Mouse (Mus musculus): ENCODE measurements around the gene Taf13. TPM values are rescaled to one million over a fixed set of nuclear protein-coding genes. Genes with fewer than 3 reads are reported as not detected.
A peak's percentile ranks its signal among the peaks of the same experiment; 100 is the strongest.

Taf13 gene
- 46.7 and 52.4 TPM in 2 replicates for polyA plus RNA-seq (2015; fragmentation: Nextera tagmentation; extraction: Ambion mirVana)

DNA sequence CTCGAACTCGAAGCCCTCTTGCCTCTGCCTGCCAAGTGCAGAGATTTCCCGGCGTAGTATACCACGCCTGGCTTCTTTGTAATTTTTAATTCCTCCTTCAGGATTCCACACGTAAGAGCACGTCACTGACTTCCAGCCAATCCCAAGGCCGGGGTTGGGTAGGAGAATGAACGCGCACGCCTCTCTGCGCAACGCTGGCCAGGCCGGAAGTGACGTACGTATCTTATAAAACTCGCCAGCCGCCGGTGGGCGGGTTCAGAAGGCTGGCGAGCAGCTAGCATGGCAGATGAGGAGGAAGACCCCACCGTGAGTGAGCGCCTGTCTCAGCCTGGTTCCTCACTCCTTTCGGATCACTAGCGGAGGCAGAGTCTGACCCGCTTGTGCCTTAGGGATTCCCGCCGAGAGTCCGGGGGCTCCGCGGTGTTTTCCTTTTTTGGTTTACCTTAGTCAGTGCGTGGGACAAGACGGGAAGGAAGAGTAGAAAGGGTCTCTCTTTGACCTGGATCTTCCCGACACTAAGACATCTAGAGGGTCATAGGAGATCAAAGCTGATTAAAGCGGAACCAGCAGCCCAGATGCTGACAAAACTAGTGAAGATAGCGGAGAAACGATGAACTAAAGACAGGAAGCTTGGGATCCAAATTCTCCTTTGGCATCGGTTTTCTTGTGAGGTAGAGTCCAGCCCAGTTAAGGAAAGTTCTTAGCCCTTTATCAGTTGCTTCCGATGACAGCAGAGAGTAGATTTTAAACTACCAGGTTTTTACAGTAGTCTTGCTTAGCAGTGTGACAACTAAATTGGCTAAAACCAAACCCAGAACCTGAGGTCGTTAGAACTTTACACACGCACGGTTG is at the start of gene Taf13:
TSS of gene Taf13 (plus strand) at position 256 of the 852 bp plus-strand sequence.
- Histone ChIP-seq H3K27ac (ENCODE audit: low read depth, low read length) (peak within 1 kb of the TSS; percentile 85), H3K9me3 (ENCODE audit: control insufficient read depth, low read length) (no peaks in the 10 kb centered on the region), H3K4me3 (ENCODE audit: low read length) (peak within 1 kb of the TSS; percentile 74), H3K4me1 (ENCODE audit: control insufficient read depth, insufficient read depth, low read depth, low read length) (peaks cover 13% of the 10 kb centered on the region), H3K36me3 (ENCODE audit: control insufficient read depth, insufficient read depth, low read length) (no peaks in the 10 kb centered on the region), H3K9ac (ENCODE audit: low read depth, low read length) (peak within 1 kb of the TSS; percentile 80), H3K27me3 (replicated peaks; ENCODE audit: control insufficient read depth, insufficient read depth, low read length) (no peaks in the 10 kb centered on the region), H3K4me2 (ENCODE audit: low read length) (peak within 1 kb of the TSS; percentile 89)
- 2% methylated on average over 42 of the region's 42 CpGs for WGBS
- ATAC-seq: peak; percentile 98

DNA sequence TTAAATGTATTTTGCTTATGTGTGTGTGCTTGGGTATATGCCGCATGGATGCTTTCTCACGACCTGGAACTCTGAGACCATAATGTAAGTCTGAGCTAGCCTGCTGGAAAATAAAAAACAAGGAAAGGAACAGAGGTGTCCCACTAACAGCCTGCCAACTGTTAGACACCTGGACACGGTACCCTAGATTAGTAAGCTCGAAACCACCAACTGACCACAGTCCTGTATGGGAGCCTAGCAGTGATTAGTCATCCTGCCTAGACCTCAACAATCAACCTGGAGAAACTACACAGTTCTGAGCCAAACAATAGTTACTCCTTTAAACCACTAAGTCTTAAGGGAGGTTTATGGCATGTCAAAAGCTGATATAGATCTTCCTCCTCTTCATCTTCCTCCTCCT is 48.1 kb upstream of the Taf13 start:
- no peak for ATAC-seq
- 96% methylated on average over 4 of the region's 4 CpGs for WGBS

DNA sequence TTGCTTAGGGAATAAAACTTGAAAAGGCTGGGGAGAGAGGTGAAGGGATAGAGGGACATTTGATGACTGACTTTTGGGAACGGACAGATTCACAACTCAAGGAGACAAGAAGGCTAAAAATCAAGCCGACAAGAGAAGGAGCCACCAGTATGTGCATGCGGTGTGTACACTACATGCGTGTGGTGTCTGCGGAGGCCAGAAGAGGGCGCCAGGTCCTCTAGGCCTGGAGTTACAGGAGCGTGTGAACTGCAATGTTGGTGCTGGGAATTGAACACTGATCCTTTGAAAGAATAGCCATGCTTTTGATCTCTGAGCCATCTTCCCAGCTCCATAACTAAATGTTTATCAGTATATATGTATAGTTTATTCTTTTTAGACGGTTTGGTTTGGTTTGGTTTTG is 43.0 kb upstream of the Taf13 start:
- WGBS: 98% methylated on average over 8 of the region's 8 CpGs
- Histone ChIP-seq H3K9me3 (ENCODE audit: control insufficient read depth, low read length) (no peaks in the 10 kb centered on the region), H3K4me2 (ENCODE audit: low read length) (no peak overlapping the region), H3K27me3 (replicated peaks; ENCODE audit: control insufficient read depth, insufficient read depth, low read length) (no peaks in the 10 kb centered on the region), H3K27ac (ENCODE audit: low read depth, low read length) (no peak overlapping the region), H3K4me3 (ENCODE audit: low read length) (no peak overlapping the region), H3K36me3 (ENCODE audit: control insufficient read depth, insufficient read depth, low read length) (no peaks in the 10 kb centered on the region), H3K4me1 (ENCODE audit: control insufficient read depth, insufficient read depth, low read depth, low read length) (no peaks in the 10 kb centered on the region), H3K9ac (ENCODE audit: low read depth, low read length) (no peak overlapping the region)
- no peak for ATAC-seq

More for the DNA sequence above, 48.1 kb upstream of the Taf13 start:
- Histone ChIP-seq H3K27me3 (replicated peaks; ENCODE audit: control insufficient read depth, insufficient read depth, low read length) (no peaks in the 10 kb centered on the region), H3K4me1 (ENCODE audit: control insufficient read depth, insufficient read depth, low read depth, low read length) (no peaks in the 10 kb centered on the region), H3K4me2 (ENCODE audit: low read length) (no peak overlapping the region), H3K27ac (ENCODE audit: low read depth, low read length) (no peak overlapping the region), H3K9ac (ENCODE audit: low read depth, low read length) (no peak overlapping the region), H3K9me3 (ENCODE audit: control insufficient read depth, low read length) (no peaks in the 10 kb centered on the region), H3K36me3 (ENCODE audit: control insufficient read depth, insufficient read depth, low read length) (no peaks in the 10 kb centered on the region), H3K4me3 (ENCODE audit: low read length) (no peak overlapping the region)

DNA sequence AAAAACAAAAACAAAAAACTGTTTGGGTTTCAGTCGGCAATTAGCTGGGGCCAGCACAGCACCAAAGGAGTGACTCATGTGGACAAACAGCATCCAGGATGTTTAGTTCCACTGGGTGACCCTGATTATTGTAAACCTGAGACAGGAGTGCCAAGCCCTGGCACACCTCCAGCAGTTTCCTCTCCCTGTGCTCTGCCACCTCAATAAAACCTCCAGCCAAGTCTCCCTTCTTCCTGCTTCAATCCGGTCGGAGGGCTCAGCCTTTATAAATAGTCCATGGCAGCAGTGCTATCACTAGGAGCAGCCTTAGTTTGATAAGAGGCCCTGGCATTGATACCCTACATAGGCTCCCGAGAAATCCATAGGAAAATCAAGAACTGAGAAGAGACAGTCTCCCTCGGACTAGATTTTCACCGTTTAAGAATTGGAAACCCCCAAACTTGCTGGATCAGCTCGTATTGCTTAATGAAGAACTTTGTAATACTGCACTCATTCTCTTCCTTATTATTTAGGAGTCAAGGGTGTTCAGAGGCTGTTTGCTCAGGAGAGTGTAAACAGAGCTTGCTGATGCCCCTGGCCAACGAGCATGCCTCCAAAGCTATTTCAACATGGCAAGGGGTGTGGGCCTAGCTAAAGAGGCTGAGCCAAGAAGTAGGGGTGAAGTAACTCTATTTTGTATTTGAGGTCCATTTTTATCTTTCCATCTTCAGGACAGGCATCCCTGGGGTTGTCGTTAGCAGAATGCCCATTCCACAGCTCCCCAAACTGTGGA is 38.2 kb upstream of the Taf13 start:
- H3K27me3 ChIP-seq (replicated peaks; ENCODE audit: control insufficient read depth, insufficient read depth, low read length): peaks cover 2% of the 10 kb centered on the region; the same call in 1 of the 2 replicates
- no peak overlapping the region for H3K9ac ChIP-seq (ENCODE audit: low read depth, low read length)
- H3K36me3 ChIP-seq (ENCODE audit: control insufficient read depth, insufficient read depth, low read length): no peaks in the 10 kb centered on the region
- H3K4me3 ChIP-seq (ENCODE audit: low read length): no peak overlapping the region
- H3K4me1 ChIP-seq (ENCODE audit: control insufficient read depth, insufficient read depth, low read depth, low read length): peaks cover 8% of the 10 kb centered on the region; the same call in 1 of the 2 replicates
- no peak overlapping the region for H3K4me2 ChIP-seq (ENCODE audit: low read length)
- no peak overlapping the region for H3K27ac ChIP-seq (ENCODE audit: low read depth, low read length)
- no peak for ATAC-seq
- H3K9me3 ChIP-seq (ENCODE audit: control insufficient read depth, low read length): no peaks in the 10 kb centered on the region
- 72% methylated on average over 9 of the region's 9 CpGs for WGBS

- Histone ChIP-seq H3K4me2 (ENCODE audit: low read length) (no peak within 1 kb of the TSS), H3K4me1 (ENCODE audit: control insufficient read depth, insufficient read depth, low read depth, low read length) (peaks cover 8% of the 10 kb centered on the region; the same call in 1 of the 2 replicates), H3K27ac (ENCODE audit: low read depth, low read length) (no peak within 1 kb of the TSS), H3K27me3 (replicated peaks; ENCODE audit: control insufficient read depth, insufficient read depth, low read length) (peaks cover 2% of the 10 kb centered on the region; the same call in 1 of the 2 replicates), H3K9me3 (ENCODE audit: control insufficient read depth, low read length) (no peaks in the 10 kb centered on the region), H3K4me3 (ENCODE audit: low read length) (no peak within 1 kb of the TSS), H3K36me3 (ENCODE audit: control insufficient read depth, insufficient read depth, low read length) (no peaks in the 10 kb centered on the region), H3K9ac (ENCODE audit: low read depth, low read length) (no peak within 1 kb of the TSS)
- no peak for ATAC-seq
- 84% methylated on average over 6 of the region's 6 CpGs for WGBS
These were observed 37.5 kb upstream of the Taf13 start, which contains the start of gene 1700013F07Rik for GRCm38 (mm10) chr3:108533951-108534350. Gene 1700013F07Rik (plus strand): TSS chr3:108534150.

- WGBS: 5% methylated on average over 15 of the region's 15 CpGs
- peak overlapping the region; percentile 77 for H3K27ac ChIP-seq (ENCODE audit: low read depth, low read length)
- ATAC-seq: peak; percentile 3; the same call in 1 of the 2 replicates
- H3K9me3 ChIP-seq (ENCODE audit: control insufficient read depth, low read length): no peaks in the 10 kb centered on the region
- peaks cover 2% of the 10 kb centered on the region; the same call in 1 of the 2 replicates for H3K27me3 ChIP-seq (replicated peaks; ENCODE audit: control insufficient read depth, insufficient read depth, low read length)
- H3K4me1 ChIP-seq (ENCODE audit: control insufficient read depth, insufficient read depth, low read depth, low read length): peaks cover 8% of the 10 kb centered on the region; the same call in 1 of the 2 replicates
- peak overlapping the region; percentile 67 for H3K4me2 ChIP-seq (ENCODE audit: low read length)
- no peaks in the 10 kb centered on the region for H3K36me3 ChIP-seq (ENCODE audit: control insufficient read depth, insufficient read depth, low read length)
- H3K4me3 ChIP-seq (ENCODE audit: low read length): peak overlapping the region; percentile 45
- H3K9ac ChIP-seq (ENCODE audit: low read depth, low read length): peak overlapping the region; percentile 67
These were observed 35.5 kb upstream of the Taf13 start for GRCm38 (mm10) chr3:108535896-108536516.

GRCm38 (mm10) chr3:108536517-108537260 is 34.8 kb upstream of the Taf13 start, which contains the start of gene 5330417C22Rik:
Gene 5330417C22Rik (minus strand): TSS chr3:108536536.
- under 1% methylated on average over 34 of the region's 35 CpGs for WGBS
- Histone ChIP-seq H3K36me3 (ENCODE audit: control insufficient read depth, insufficient read depth, low read length) (no peaks in the 10 kb centered on the region), H3K4me3 (ENCODE audit: low read length) (peak within 1 kb of the TSS; percentile 45), H3K27ac (ENCODE audit: low read depth, low read length) (peak within 1 kb of the TSS; percentile 77), H3K4me1 (ENCODE audit: control insufficient read depth, insufficient read depth, low read depth, low read length) (peaks cover 8% of the 10 kb centered on the region; the same call in 1 of the 2 replicates), H3K4me2 (ENCODE audit: low read length) (peak within 1 kb of the TSS; percentile 67), H3K27me3 (replicated peaks; ENCODE audit: control insufficient read depth, insufficient read depth, low read length) (peaks cover 2% of the 10 kb centered on the region; the same call in 1 of the 2 replicates), H3K9me3 (ENCODE audit: control insufficient read depth, low read length) (no peaks in the 10 kb centered on the region), H3K9ac (ENCODE audit: low read depth, low read length) (peak within 1 kb of the TSS; percentile 67)
- peak; percentile 98 for ATAC-seq

DNA sequence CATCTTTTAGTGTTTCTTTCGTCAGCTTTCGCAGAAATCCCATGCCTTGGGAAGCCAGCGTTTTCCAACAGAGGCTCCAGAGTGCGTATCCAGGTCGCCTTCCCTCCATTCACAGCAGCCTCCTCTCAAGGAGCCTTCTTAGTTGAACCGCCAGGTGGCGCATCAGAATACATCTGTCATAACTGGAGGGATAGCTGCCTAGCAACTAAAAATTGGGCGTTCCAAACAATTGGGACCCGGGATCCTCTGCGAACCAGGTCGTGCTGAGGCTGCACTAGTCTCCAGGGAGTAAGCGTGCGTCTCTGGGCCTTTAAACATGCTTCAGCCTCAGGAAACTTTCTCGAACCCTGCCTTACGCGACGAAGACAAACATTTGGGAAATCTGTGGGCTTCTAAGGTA is 34.2 kb upstream of the Taf13 start:
- no peaks in the 10 kb centered on the region for H3K9me3 ChIP-seq (ENCODE audit: control insufficient read depth, low read length)
- H3K4me1 ChIP-seq (ENCODE audit: control insufficient read depth, insufficient read depth, low read depth, low read length): peaks cover 8% of the 10 kb centered on the region; the same call in 1 of the 2 replicates
- peak overlapping the region; percentile 32 for H3K4me3 ChIP-seq (ENCODE audit: low read length)
- H3K9ac ChIP-seq (ENCODE audit: low read depth, low read length): peak overlapping the region; percentile 50
- H3K27ac ChIP-seq (ENCODE audit: low read depth, low read length): peak overlapping the region; percentile 67
- peak; percentile 41 for ATAC-seq
- H3K27me3 ChIP-seq (replicated peaks; ENCODE audit: control insufficient read depth, insufficient read depth, low read length): peaks cover 2% of the 10 kb centered on the region; the same call in 1 of the 2 replicates
- 5% methylated on average over 17 of the region's 17 CpGs for WGBS
- no peaks in the 10 kb centered on the region for H3K36me3 ChIP-seq (ENCODE audit: control insufficient read depth, insufficient read depth, low read length)
- H3K4me2 ChIP-seq (ENCODE audit: low read length): peak overlapping the region; percentile 67

All from hindbrain, embryonic 16.5 days (tissue).